Mouse (Mus musculus): ENCODE results near the gene Lactbl1.

Gene Lactbl1

GRCm38 (mm10) chr4:136679221-136679620 lies 56.8 kb downstream of the Lactbl1 start:
- in situ Hi-C loops (cut with MboI; ENCODE audit: low sequenced_read_pairs), result loop anchor here (10.0 kb wide), 1 partner anchor 166 kb away; no protein-coding TSS in a partner anchor

GRCm38 (mm10) chr4:136680641-136681040 lies 58.2 kb downstream of the Lactbl1 start:
- in situ Hi-C loops (cut with MboI; ENCODE audit: low sequenced_read_pairs), result no loop called here

DNA sequence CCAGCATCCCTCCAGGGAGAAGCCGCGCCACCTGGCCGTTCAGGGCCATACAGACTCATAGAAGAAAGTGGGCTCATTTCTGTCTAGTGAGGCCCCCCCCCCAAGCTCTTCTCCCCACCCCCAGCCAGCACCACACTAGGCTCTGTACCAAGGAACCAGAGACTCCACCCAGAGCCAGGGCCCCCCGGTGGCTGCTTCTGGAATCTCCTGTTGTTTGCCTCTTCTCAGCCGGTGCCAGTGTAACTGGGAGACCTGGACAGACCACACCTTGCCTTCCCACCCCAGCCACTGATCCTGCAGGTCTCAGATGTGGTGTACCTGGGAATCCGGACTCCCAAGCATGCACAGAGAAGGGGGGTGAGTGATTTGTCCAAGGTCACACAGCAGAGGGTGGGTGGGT lies 62.1 kb downstream of the Lactbl1 start:
- in situ Hi-C loops (cut with MboI; ENCODE audit: low sequenced_read_pairs), result no loop called here

DNA sequence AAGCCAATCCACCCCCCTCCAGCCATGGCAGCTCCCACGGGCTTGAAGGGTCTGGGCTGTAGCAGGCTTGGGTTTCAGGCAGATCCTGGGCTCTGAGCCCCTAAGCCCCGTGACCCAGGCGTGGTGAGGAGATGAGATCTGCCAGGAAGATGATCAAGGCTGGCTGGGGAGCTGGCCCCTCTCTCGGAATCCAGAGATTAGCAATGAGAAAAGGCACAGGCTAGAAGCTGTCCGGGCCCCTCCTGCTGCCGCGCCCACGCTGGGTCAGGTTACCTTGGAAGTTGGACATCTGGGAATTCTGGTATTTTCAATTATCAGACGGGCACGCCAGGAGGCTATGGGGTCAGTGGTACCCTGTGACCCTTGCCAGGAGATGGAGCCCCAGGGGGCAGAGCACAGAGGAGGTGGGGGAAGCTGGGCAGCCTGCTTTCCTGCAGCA lies 63.0 kb downstream of the Lactbl1 start:
- in situ Hi-C loops (cut with MboI; ENCODE audit: low sequenced_read_pairs), result no loop called here

- in situ Hi-C loops (cut with MboI; ENCODE audit: low sequenced_read_pairs), result no loop called here
These were observed 65.7 kb downstream of the Lactbl1 start for GRCm38 (mm10) chr4:136688113-136688512.
